Mouse (Mus musculus) retina, postnatal 7 days (tissue): ENCODE results near the gene Creld2.
A peak's percentile ranks its signal among the peaks of the same experiment; 100 is the strongest.

Source experiments
- DNase-seq: peaks from one replicate; pipeline ENCODE4 v3.0.0-alpha.2; 2012; ENCODE audit warnings: low read depth, low spot score

Creld2 gene

GRCm38 (mm10) chr15:88828800-88829705, 9.6 kb downstream of the Creld2 start:
- peak; percentile 78 for DNase-seq

DNA sequence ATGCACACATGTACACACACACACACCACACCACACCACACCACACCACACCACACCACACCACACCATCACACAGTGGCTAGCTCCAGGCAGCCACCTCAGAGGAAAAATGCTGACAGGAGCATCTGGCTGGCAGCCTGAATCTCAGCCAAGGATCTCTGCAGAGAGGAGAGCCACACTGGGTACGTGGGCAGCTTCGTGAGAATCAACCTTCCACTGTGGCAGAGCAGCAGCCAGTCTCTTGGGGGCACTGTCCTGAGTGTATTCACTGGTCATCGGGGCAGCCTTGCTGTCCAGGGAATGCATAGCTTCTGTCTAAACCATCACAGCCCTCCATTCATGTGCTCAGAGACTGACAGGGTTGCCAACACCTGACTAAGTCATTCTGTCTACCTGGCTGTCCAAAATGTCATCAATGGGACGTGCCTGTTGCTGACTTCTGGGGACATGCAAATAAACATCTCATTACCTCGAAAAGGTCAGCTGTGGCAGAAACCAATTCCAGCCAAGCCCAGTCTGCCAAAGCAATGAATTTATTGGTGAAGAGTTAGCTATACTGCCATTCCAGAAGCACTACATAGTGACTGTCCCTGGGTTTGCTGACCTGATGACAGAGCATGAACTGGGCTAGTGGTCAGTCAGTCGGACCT, 10.5 kb downstream of the Creld2 start:
- DNase-seq = no peak

- DNase-seq = no peak
These were observed 11.2 kb downstream of the Creld2 start for GRCm38 (mm10) chr15:88830696-88831095.

DNA sequence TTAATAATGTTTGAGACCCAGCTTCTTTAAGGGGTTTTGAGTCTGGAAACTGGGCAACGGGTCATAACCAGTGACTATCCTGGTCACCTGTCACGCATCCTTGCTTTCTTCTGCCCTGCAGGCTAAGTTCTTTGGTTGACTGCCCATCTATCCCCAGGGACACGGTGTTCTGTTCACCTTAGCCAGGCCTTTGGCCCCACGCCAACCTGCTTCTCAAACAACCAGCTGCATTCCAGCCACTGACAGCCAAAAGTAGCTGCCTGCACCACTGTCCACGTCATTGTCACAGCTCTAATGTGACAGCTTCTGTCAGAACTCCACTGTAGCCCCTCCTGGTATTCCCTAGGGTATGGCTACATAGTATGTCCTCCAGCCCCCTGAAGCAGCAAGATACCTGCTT, 12.0 kb downstream of the Creld2 start:
- DNase-seq = no peak

DNA sequence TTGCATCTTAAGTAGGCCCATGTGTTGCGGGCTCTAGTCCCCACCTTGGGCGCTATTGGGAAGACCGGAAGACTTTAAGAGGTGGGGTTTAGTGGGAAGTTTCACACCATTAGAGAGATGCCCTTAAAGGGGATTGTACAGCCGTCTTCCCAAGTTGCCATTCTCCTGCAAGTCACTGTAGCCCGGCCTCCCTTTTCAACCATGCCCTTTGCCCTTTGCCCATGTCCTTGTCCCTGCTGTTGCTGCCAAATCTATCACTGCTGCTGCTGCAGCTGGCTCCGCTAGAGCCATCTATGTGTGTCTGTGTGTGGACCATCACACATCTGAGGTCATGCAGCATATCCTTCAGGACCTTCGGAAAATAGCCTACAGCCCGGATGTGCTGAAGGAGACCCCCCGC, 13.1 kb downstream of the Creld2 start:
- DNase-seq = no peak

GRCm38 (mm10) chr15:88836031-88836430, 16.6 kb downstream of the Creld2 start:
- no peak for DNase-seq

GRCm38 (mm10) chr15:88836571-88836970, 17.1 kb downstream of the Creld2 start:
- DNase-seq = no peak

GRCm38 (mm10) chr15:88837199-88837932, 17.9 kb downstream of the Creld2 start:
- DNase-seq = no peak

GRCm38 (mm10) chr15:88837977-88838376, 18.5 kb downstream of the Creld2 start:
- DNase-seq = no peak

DNA sequence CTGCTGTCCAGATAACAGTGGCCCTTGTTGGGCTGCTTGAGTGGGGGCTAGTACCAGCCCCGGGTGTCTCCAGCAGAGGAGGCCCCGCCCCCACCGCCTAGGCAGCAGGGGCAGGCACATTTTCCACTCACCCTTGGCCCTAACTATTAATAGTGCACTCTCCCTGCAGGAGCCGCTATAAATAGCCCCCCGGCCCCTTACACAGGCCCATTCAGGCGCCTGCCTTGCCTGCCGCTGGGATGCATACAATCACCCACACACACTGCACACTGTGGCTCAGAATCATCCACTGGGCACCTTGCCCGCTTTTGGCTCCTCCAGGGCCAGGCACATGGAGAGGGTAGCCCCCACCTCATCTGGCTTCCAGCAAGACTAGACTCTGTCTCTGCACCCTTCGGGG, 19.8 kb downstream of the Creld2 start:
- DNase-seq = no peak

DNA sequence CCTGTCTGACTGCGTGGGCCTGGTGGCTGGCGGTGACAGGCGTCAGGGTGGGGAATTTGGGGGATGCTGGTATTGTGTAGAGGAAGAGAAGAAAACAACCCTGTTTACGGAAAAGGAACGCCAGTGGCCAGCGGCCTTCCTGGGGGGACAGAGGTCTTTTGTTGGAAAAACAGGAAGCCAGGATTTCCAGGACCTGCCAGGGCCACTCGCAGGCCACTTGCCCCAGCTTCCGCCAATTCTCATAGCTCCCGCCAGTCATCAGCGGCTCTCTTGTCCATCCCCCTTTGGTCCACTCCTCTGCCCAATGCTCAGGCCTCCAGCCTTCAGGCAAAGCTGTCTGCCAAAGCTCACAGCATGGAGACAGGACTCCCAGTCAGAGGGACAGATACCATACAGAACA, 20.7 kb downstream of the Creld2 start:
- DNase-seq = no peak

DNA sequence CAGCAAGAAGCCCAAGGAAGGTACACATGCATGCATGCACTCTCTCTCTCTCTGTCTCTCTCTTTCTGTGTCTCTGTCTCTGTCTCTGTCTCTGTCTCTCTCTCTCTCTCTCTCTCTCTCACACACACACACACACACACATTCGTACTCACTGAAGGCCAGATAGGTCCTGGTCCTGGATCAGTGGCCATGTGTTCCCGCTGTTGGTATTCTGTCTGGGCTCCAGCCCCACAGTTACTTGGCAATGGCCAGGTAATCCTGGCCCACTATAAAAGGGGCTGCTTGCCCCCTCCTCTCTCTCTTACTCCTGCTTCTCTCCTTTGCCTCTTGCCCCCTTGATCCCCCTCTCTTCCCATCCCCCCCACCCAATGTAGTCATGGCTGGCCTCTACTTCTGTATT, 21.7 kb downstream of the Creld2 start:
- DNase-seq = no peak

GRCm38 (mm10) chr15:88841580-88842299, 22.3 kb downstream of the Creld2 start:
- no peak for DNase-seq

DNA sequence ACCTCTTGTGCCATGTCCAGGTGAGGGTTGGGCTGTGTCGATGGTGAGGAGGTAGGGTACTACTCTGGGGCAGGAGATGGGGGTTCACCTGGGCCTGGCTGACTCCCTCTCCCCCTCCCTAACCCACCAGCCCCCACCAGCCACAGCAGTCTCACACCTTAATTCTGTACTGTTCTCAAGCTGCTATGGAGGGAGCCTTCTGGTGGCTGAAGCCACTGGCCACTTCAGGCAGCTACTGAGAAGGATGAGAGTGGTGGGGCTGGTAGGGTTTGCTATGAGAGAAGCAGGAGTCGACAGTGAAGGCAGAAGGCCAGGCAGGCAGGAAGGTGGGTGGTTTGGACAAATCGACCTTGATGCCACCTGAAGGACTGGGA, 22.8 kb downstream of the Creld2 start:
- no peak for DNase-seq

DNA sequence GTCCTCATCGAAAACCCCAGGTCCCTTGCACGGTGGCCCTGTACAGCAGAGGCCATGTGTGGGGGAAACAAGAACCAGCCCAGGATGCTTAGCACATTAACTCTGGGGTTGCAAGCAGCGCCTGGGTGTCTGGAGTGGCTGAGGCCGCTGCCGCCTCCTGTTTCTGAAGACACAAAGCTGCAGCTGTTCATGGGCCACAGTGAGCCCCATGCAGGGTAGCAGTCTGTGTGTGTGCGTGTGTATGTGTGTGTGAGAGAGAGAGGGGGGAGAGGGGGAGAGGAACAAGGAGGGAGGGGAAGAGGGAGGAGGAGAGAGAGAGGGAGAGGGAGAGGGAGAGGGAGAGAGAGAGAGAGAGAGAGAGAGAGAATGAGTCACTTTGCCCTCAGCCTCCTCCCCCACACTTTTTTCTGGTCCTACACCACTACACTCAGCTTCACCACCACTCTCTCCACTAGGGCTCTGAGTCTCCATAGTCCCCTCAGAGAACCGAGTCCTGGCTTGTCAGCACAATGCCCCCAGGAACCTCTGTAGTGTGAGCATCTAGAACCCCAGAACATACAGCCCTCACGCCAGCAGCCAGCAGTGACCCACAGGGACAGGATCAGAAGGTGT, 24.1 kb downstream of the Creld2 start:
- no peak for DNase-seq

DNA sequence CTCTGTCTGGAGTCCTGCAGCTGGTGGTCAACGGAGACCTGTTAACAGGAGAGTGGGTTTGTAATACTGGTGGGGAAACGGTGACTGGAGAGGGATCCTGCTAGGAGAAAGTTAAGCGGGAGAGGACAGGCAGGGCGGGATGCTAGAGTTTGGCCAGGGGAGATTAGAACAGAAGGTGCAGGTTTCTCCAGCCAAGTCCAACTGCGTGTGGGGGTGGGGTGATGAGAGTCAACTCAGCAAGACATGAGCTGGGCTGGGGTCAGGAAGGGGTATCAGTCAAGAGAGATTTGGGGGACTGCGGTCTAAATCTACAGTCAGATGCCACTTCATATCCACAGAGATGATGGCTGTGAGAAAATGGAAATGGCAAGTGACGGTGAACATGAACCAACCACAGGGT, 25.5 kb downstream of the Creld2 start:
- DNase-seq = no peak

DNA sequence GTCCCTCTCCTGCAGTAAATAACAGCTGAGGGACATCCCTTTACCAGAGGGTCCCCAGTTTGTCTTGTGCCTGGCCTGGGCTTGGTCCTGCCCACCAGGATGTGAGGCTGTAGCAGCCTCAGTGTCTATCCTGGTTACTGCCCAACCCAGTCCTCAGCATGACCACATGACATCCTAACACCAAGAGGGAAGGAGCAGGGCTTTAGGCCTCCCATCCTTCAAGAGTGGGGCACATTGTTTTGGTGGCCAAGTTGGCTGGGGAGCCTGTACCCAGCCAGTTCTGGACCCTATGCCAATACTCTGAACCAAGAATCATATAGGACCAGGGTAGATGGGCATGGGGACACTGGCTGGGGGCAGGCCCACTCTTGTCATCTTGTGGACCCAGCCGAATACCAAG, 29.2 kb downstream of the Creld2 start:
- DNase-seq = no peak

- no peak for DNase-seq
These were observed 30.2 kb downstream of the Creld2 start for GRCm38 (mm10) chr15:88849621-88850020.

DNA sequence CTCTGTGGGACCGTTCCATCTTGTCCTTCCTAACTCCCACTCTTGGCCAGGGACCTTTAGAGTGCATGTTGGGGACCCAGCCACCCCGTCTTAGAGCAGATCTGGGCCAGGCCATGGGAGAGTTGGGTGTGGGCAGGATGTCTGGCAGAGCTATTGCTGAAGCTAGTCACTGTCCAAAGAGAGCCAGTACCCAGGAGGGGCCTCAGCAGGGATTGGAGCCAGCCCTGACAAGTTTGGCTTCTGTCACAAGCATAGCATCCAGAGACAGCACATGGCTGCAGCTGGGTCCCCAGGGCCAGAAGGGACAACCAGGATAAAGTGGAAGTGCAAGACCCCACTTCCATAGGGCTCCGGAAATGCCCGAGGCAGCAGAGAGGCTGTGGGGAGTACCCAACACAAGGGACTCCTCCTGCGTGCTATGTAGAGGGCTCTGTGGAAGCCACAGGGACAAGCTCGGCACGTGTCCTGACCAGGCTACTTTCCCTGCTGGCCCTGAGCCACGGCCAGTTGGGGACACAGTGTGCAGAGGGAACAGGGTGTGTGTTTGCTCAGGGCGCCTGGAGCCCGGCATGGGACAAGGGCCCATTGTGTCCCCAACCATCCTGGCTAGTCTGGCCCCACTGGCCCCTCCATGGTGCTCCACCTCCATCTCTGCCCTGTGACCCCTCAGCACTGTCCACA, 30.8 kb downstream of the Creld2 start:
- no peak for DNase-seq

DNA sequence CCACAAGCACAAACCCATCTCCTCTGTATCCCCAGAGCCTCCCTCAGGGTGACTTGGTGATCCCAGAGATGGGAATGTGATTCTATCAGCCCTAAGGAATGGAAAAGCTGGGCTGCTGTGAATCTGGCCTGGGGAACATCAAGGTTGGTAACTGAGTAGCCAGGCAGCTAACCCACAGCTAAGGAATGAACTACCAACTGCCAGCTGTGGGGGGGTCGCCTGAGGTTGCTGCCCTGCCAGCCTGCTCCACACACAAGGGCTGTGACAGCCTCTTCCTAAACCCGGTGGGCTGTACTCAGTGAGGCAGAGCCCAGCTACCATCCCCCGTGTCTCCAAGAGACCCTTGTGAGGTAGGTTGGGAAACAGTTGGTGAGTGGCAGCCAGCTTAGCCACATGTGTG, 31.6 kb downstream of the Creld2 start:
- DNase-seq = no peak
